Mouse (Mus musculus): ENCODE results near the gene Mtus2. TPM values are rescaled to one million over a fixed set of nuclear protein-coding genes. Genes with fewer than 3 reads are reported as not detected.
A peak's percentile ranks its signal among the peaks of the same experiment; 100 is the strongest.

Mtus2 gene
- polyA plus RNA-seq, 1 experiment from 2014 or later = 11.4 TPM

DNA sequence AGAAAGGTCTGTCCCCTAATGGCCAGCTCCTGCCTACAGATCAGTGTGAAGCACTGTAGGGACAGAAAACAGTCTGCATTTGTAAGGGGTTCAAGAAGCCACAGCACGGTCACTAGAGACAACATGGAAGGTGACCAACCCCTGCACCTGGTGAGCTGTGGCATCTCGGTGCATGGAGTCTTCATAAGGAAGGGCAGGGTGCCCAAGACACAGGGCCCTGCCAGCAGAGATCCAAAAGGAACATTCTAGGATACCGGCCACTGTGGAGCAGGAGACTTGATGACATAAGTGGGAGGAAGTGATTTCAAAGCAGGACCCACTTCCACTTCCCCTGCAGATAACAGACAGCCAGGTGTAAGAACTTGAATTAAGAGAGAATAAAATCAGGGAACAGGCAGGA, 398.7 kb downstream of the Mtus2 start:
- H3K4me3 ChIP-seq (replicated peaks; ENCODE audit: low read length) = no peak overlapping the region
- peaks cover 6% of the 10 kb centered on the region; the same call in 1 of the 2 replicates for H3K36me3 ChIP-seq (ENCODE audit: control insufficient read depth, insufficient read depth, low read length)
- no peak overlapping the region for H3K27ac ChIP-seq (ENCODE audit: low read length)
- 90% methylated on average over 3 of the region's 3 CpGs for WGBS
- peaks cover 3% of the 10 kb centered on the region for H3K4me1 ChIP-seq (ENCODE audit: control insufficient read depth, insufficient read depth, low read length)
- no peaks in the 10 kb centered on the region for H3K27me3 ChIP-seq (ENCODE audit: control insufficient read depth, insufficient read depth, low read length)
- ATAC-seq (ENCODE audit: insufficient read depth, low FRiP score) = no peak
- no peaks in the 10 kb centered on the region for H3K9me3 ChIP-seq (replicated peaks; ENCODE audit: control insufficient read depth, low read length)
- no peak overlapping the region for H3K9ac ChIP-seq (ENCODE audit: low read length)
- H3K4me2 ChIP-seq (ENCODE audit: low read depth, low read length) = no peak overlapping the region

DNA sequence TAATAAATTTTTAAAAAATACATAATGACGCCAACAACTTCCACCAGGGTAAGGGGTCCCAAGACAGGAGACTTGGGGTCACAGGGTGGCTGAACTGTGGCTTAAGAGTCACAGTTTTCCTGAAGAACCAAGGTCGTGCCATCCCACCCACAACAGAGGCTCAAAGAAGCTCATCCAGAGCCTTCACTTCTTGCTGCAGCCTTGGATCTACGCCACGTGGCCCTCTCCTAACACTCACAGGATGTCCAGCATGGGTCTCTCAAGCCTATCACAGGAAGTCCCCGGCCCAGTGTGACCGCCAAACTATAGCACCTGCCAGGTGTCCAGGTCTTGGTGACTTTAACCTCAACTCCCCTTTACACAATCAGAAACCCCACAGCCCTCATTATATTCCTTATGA, 400.0 kb downstream of the Mtus2 start:
- Histone ChIP-seq H3K9me3 (replicated peaks; ENCODE audit: control insufficient read depth, low read length) (no peaks in the 10 kb centered on the region), H3K4me1 (ENCODE audit: control insufficient read depth, insufficient read depth, low read length) (peaks cover 16% of the 10 kb centered on the region), H3K4me2 (ENCODE audit: low read depth, low read length) (no peak overlapping the region), H3K4me3 (replicated peaks; ENCODE audit: low read length) (no peak overlapping the region), H3K9ac (ENCODE audit: low read length) (no peak overlapping the region), H3K36me3 (ENCODE audit: control insufficient read depth, insufficient read depth, low read length) (no peaks in the 10 kb centered on the region), H3K27me3 (ENCODE audit: control insufficient read depth, insufficient read depth, low read length) (no peaks in the 10 kb centered on the region), H3K27ac (ENCODE audit: low read length) (no peak overlapping the region)
- 91% methylated on average over 6 of the region's 6 CpGs for WGBS
- ATAC-seq (ENCODE audit: insufficient read depth, low FRiP score) = no peak

DNA sequence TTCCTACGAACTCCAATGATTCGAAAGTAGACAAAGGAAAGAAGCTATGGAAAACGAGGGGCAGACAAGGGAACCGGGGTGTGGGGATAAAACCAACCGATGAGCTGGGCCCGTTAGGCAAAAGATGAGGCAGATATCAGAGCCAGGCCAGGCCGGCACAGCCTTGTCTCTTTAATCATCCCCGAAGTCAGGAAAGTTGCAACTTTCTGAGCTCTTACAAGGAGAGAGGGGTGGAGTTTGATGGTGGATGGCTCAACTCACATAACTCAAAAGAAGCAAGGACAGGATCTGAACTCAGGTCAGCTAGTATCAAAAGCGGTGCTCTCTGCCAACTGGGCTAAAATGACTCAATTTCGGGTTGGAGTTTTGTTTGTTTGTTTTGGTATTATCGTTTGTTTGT, 402.0 kb downstream of the Mtus2 start:
- Histone ChIP-seq H3K4me3 (replicated peaks; ENCODE audit: low read length) (no peak overlapping the region), H3K27ac (ENCODE audit: low read length) (no peak overlapping the region), H3K36me3 (ENCODE audit: control insufficient read depth, insufficient read depth, low read length) (no peaks in the 10 kb centered on the region), H3K4me2 (ENCODE audit: low read depth, low read length) (no peak overlapping the region), H3K9ac (ENCODE audit: low read length) (no peak overlapping the region), H3K4me1 (ENCODE audit: control insufficient read depth, insufficient read depth, low read length) (peaks cover 18% of the 10 kb centered on the region), H3K27me3 (ENCODE audit: control insufficient read depth, insufficient read depth, low read length) (no peaks in the 10 kb centered on the region), H3K9me3 (replicated peaks; ENCODE audit: control insufficient read depth, low read length) (no peaks in the 10 kb centered on the region)
- no peak for ATAC-seq (ENCODE audit: insufficient read depth, low FRiP score)
- WGBS = 88% methylated on average over 11 of the region's 11 CpGs

DNA sequence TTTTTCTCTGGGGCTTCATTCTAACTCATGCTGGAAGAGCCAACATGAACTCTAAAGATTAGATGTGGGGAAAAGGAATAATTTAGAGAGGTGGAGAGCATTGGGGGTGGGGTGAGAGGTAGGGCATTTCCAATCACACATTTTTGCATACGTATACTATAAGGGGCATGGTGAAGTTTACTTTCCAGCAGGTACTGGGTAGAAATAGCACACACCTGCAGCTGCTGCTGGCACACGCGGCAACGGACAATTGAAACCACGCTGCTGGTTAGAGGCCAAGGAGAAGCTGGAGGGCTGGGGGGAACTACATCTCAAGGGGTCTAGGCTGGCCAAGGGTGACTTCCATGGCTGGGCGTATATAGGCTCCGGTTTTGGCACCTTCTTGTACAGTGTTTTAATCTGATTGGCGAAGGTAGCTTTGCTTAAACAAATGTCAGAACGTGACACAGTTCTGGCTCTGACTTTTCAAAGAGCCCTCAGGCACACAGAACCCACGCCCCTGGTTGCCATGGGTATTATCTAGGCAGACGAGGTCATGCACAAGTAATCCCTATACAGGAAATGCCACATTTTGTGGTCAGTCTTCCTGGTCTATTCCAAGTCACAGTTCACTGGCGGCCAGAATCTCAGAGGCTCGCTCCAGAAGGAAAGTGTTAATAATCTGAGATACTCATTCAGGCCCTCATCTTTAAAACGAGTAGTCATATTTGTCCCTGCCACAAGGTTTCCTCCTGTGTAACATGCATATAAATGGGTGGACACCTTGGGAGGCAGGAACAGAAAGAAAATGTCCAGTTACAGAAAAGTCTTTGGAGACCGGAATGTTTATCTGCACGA, 404.0 kb downstream of the Mtus2 start:
- H3K9me3 ChIP-seq (replicated peaks; ENCODE audit: control insufficient read depth, low read length) = no peaks in the 10 kb centered on the region
- 0 out of 2 replicates have a peak overlapping the region, but pooled peaks have one; percentile 46 for H3K9ac ChIP-seq (ENCODE audit: low read length)
- no peaks in the 10 kb centered on the region for H3K27me3 ChIP-seq (ENCODE audit: control insufficient read depth, insufficient read depth, low read length)
- peak overlapping the region; percentile 36 for H3K4me2 ChIP-seq (ENCODE audit: low read depth, low read length)
- ATAC-seq (ENCODE audit: insufficient read depth, low FRiP score) = peak; percentile 89
- peaks cover 6% of the 10 kb centered on the region; the same call in 1 of the 2 replicates for H3K36me3 ChIP-seq (ENCODE audit: control insufficient read depth, insufficient read depth, low read length)
- peaks cover 18% of the 10 kb centered on the region for H3K4me1 ChIP-seq (ENCODE audit: control insufficient read depth, insufficient read depth, low read length)
- H3K4me3 ChIP-seq (replicated peaks; ENCODE audit: low read length) = peak overlapping the region; percentile 7; the same call in 1 of the 2 replicates
- H3K27ac ChIP-seq (ENCODE audit: low read length) = peak overlapping the region; percentile 89
- 38% methylated on average over 16 of the region's 16 CpGs for WGBS

DNA sequence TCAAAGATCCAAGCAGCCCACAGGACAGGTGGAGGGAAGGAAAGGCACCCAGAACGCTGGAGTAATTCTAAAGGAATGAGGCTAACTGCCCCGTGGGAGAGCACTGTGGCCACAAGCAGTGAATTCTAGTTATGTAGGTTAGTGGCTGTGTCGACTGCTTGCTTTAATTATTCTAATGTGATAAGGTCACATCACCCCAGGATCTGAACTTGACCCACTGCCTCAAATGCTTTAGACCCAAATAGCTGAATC, 404.6 kb downstream of the Mtus2 start:
- ATAC-seq (ENCODE audit: insufficient read depth, low FRiP score) = no peak
- no peaks in the 10 kb centered on the region for H3K27me3 ChIP-seq (ENCODE audit: control insufficient read depth, insufficient read depth, low read length)
- H3K4me3 ChIP-seq (replicated peaks; ENCODE audit: low read length) = no peak overlapping the region
- H3K9me3 ChIP-seq (replicated peaks; ENCODE audit: control insufficient read depth, low read length) = no peaks in the 10 kb centered on the region
- WGBS = 40% methylated on average over 3 of the region's 3 CpGs
- H3K4me2 ChIP-seq (ENCODE audit: low read depth, low read length) = 0 out of 2 replicates have a peak overlapping the region, but pooled peaks have one; percentile 19
- H3K4me1 ChIP-seq (ENCODE audit: control insufficient read depth, insufficient read depth, low read length) = peaks cover 18% of the 10 kb centered on the region
- peak overlapping the region; percentile 89 for H3K27ac ChIP-seq (ENCODE audit: low read length)
- no peak overlapping the region for H3K9ac ChIP-seq (ENCODE audit: low read length)
- peaks cover 6% of the 10 kb centered on the region; the same call in 1 of the 2 replicates for H3K36me3 ChIP-seq (ENCODE audit: control insufficient read depth, insufficient read depth, low read length)

DNA sequence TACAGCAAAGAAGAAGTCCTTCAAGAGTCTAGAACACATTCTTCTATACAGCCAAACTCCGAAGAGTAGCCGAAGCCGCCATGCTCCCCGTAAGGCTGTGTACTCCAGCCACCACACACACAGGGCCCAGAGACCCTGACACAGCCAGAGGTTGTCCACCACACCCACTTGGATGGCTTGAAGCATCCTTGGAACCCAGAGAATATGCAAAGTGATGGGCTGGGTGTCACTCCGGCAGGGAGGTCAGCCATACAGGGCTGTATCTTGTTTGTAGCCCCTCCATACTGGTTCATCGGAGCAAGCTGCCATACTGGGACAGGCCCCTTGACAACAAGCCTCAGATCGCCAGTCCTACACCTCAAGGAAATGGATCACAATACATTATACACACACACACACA, 405.2 kb downstream of the Mtus2 start:
- Histone ChIP-seq H3K27me3 (ENCODE audit: control insufficient read depth, insufficient read depth, low read length) (no peaks in the 10 kb centered on the region), H3K27ac (ENCODE audit: low read length) (peak overlapping the region; percentile 89), H3K4me1 (ENCODE audit: control insufficient read depth, insufficient read depth, low read length) (peaks cover 18% of the 10 kb centered on the region), H3K4me2 (ENCODE audit: low read depth, low read length) (no peak overlapping the region), H3K4me3 (replicated peaks; ENCODE audit: low read length) (no peak overlapping the region), H3K36me3 (ENCODE audit: control insufficient read depth, insufficient read depth, low read length) (peaks cover 6% of the 10 kb centered on the region; the same call in 1 of the 2 replicates), H3K9me3 (replicated peaks; ENCODE audit: control insufficient read depth, low read length) (no peaks in the 10 kb centered on the region), H3K9ac (ENCODE audit: low read length) (no peak overlapping the region)
- 97% methylated on average over 7 of the region's 7 CpGs for WGBS
- ATAC-seq (ENCODE audit: insufficient read depth, low FRiP score) = no peak

DNA sequence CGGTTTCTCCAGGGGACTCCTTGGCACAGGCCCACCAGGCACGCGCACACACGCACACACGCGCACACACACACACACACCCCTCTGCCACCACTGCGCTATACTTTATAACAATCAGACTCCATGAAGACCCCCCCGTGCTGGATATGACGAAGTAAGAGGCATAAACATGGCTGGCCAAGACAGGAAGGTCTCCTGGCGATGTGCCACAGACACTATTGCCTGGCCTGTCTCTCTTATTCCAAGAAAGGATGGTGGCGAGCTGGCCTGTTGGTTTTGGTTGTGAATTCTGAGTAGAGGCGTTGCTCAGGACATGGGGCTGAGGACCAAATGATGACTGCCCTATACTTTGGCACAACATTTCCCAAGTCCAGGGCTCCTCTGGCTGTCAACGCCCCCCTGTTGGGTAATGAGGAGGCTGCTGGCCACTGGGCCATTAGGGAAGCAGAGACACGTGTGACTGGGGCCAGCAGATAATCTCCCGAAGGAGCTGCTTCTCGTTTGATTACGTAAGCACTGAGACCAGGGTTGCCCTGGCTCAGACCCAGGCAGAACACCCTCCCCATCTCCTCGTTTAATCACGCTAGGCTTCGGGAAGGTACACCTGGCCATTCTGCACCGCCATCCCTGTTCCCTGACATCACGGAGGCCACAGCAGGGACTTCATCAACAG, 406.5 kb downstream of the Mtus2 start:
- Histone ChIP-seq H3K27me3 (ENCODE audit: control insufficient read depth, insufficient read depth, low read length) (no peaks in the 10 kb centered on the region), H3K9me3 (replicated peaks; ENCODE audit: control insufficient read depth, low read length) (no peaks in the 10 kb centered on the region), H3K9ac (ENCODE audit: low read length) (no peak overlapping the region), H3K4me3 (replicated peaks; ENCODE audit: low read length) (no peak overlapping the region), H3K4me1 (ENCODE audit: control insufficient read depth, insufficient read depth, low read length) (peaks cover 18% of the 10 kb centered on the region), H3K4me2 (ENCODE audit: low read depth, low read length) (no peak overlapping the region), H3K27ac (ENCODE audit: low read length) (no peak overlapping the region), H3K36me3 (ENCODE audit: control insufficient read depth, insufficient read depth, low read length) (peaks cover 6% of the 10 kb centered on the region; the same call in 1 of the 2 replicates)
- WGBS = 79% methylated on average over 22 of the region's 22 CpGs
- no peak for ATAC-seq (ENCODE audit: insufficient read depth, low FRiP score)

Other genes starting within 250 kb of the Mtus2 start
- 8.7 and 9.9 TPM in 2 replicates for gene Flt1, start 231.3 kb upstream of the Mtus2 start, polyA plus RNA-seq (2015; fragmentation: Nextera tagmentation; extraction: Ambion mirVana)
- 388 and 446 TPM in 2 replicates for gene Pomp, start 96.9 kb upstream of the Mtus2 start, polyA plus RNA-seq (2015; fragmentation: Nextera tagmentation; extraction: Ambion mirVana)
- gene Slc46a3, start 62.5 kb upstream of the Mtus2 start, polyA plus RNA-seq (2015; fragmentation: Nextera tagmentation; extraction: Ambion mirVana) = 7.3 and 9.0 TPM in 2 replicates